Mouse (Mus musculus) testis, adult 2 months (tissue): ENCODE data around the gene Hid1.

Source experiments
- CTCF ChIP-seq: fragments of 200-500 bp; IDR thresholded peaks from 2 replicates; pipeline ENCODE4 v1.5.1; 2012; ENCODE audit warnings: low read depth, mild to moderate bottlenecking, inconsistent platforms, low read length, moderate library complexity; ENCODE audit not compliant: control insufficient read depth, insufficient read depth, insufficient replicate concordance
- POLR2A ChIP-seq: fragments of 200-500 bp; IDR thresholded peaks from 2 replicates; pipeline ENCODE4 v1.6.1; 2012; ENCODE audit warnings: low read depth, mild to moderate bottlenecking, inconsistent platforms, low read length, moderate library complexity; ENCODE audit not compliant: control insufficient read depth

- TF ChIP-seq CTCF (no peak), POLR2A (peak; percentile 46; the same call in 1 of the 2 replicates)
These were observed 14.4 kb upstream of the Hid1 start, which contains the start of gene Cdr2l for GRCm38 (mm10) chr11:115381743-115382539.
